ENCODE assay signal across 17 mouse cellular contexts in genomic region chr6:35010705-35011104, GRCm38 (mm10). TPM values are rescaled to one million over a fixed set of nuclear protein-coding genes. Genes with fewer than 3 reads are reported as not detected.
DNase-seq lines count a peak whose midpoint lies in the region; ATAC-seq and TF ChIP-seq lines count a peak whose summit lies in the region.
"Had no signal": no experiment of that assay in that cellular context is flagged by ENCODE, and none has a peak within 500 bp of the region (broad histone marks: within the 10 kb centered on the region; RNA-seq: fewer than 3 reads in every experiment).

No protein-coding gene starts in this region.

- in situ Hi-C loops in Patski (cut with MboI; ENCODE audit: low pct_unique_long_range_greater_than_20kb) = no loop called here

- TF ChIP-seq CTCF in left cerebral cortex, adult 2 months (IDR thresholded peaks at IDR 0.05) = peak; percentile 7; the same call in 1 of the 2 replicates
- TF ChIP-seq CTCF in Patski (IDR thresholded peaks at IDR 0.05) = peak; percentile 20

- H3K27ac ChIP-seq in left cerebral cortex, adult 2 months = no peak overlapping the region
- H3K27ac ChIP-seq: forebrain, embryonic 13.5 days; heart, embryonic 10.5 days; hindbrain, embryonic 14.5 days; kidney, postnatal 0 days; lung, embryonic 15.5 days had no signal

- intact Hi-C loops in left cerebral cortex, adult 2 months (cut with DNase I) = no loop called here

- POLR2A ChIA-PET in Patski (lab: Charles Lee) = no interaction called here

- no peak overlapping the region for H3K4me3 ChIP-seq in left cerebral cortex, adult 2 months
- H3K4me3 ChIP-seq: forebrain, embryonic 13.5 days; heart, embryonic 10.5 days; lung, embryonic 15.5 days had no signal

- CTCF ChIA-PET in Patski (lab: Charles Lee) = no interaction called here

- ATAC-seq in Patski = no peak
- ATAC-seq: forebrain, embryonic 13.5 days had no signal

- DNase-seq in left cerebral cortex, adult 2 months (ENCODE audit: extremely low spot score in 1 of 2, low spot score in 2 of 2) = no peak
- DNase-seq in left cerebral cortex, adult 9 months (ENCODE audit: low spot score in 2 of 2) = no peak
- peak; percentile 48 for DNase-seq in thymus, postnatal 4 days
- DNase-seq in thymus, postnatal 14 days = no peak
- no peak for DNase-seq in Patski (ENCODE audit: low read depth, low spot score)
- DNase-seq in spleen, adult 18-20 months = no peak
- DNase-seq in right cerebral cortex, adult 18-20 months = no peak
- DNase-seq: adrenal gland, postnatal 14 days; cerebellum, adult 9-10 months; heart, postnatal 4 days; kidney, adult 11 months had no signal

- H3K27me3 ChIP-seq in Patski = no peaks in the 10 kb centered on the region
- H3K27me3 ChIP-seq: forebrain, embryonic 13.5 days; lung, embryonic 15.5 days had no signal

RNA-seq across cellular contexts. Expression of gene Slc23a4, which starts 22.5 kb away (rescaled TPM):
- 1 to 10 TPM; 1.1 to 1.4 TPM for total RNA-seq in left cerebral cortex, adult 2 months (2021)
- polyA plus RNA-seq in Patski (2021) = 0.10 TPM
- total RNA-seq: gastrocnemius, adult 8-10 months had no signal
